Mouse (Mus musculus): ENCODE data around the gene Ptprd. TPM values are rescaled to one million over a fixed set of nuclear protein-coding genes. Genes with fewer than 3 reads are reported as not detected.

The Ptprd gene
- polyA plus RNA-seq, 2 experiments, result 48.6 to 50.4 TPM

GRCm38 (mm10) chr4:76361546-76361945 lies 1850.2 kb downstream of the Ptprd start:
- peak; percentile 40 for DNase-seq (ENCODE audit: low spot score)
- Histone ChIP-seq H3K36me3 (ENCODE audit: control insufficient read depth, insufficient read depth, low read length) (no peaks in the 10 kb centered on the region), H3K9me3 (ENCODE audit: control insufficient read depth, low read length) (no peaks in the 10 kb centered on the region), H3K4me2 (replicated peaks; ENCODE audit: low read depth, low read length, severe bottlenecking) (no peak overlapping the region), H3K4me1 (ENCODE audit: control insufficient read depth, insufficient read depth, low read length) (peaks cover 23% of the 10 kb centered on the region), H3K9ac (ENCODE audit: low read depth, low read length, severe bottlenecking) (no peak overlapping the region), H3K27ac (replicated peaks; ENCODE audit: low read depth, low read length) (no peak overlapping the region), H3K27me3 (ENCODE audit: control insufficient read depth, insufficient read depth, low read length) (no peaks in the 10 kb centered on the region), H3K4me3 (replicated peaks; ENCODE audit: low read length) (no peak overlapping the region)
- ATAC-seq (ENCODE audit: low FRiP score, low read depth), result no peak
- no peak for TF ChIP-seq POLR2A (IDR thresholded peaks at IDR 0.05; ENCODE audit: borderline replicate concordance, extremely low read depth, insufficient read depth, insufficient read length)
- 50% methylated on average over 1 of the region's 1 CpGs for WGBS

GRCm38 (mm10) chr4:76354167-76354566 lies 1857.6 kb downstream of the Ptprd start:
- 70% methylated on average over 2 of the region's 2 CpGs for WGBS
- no peaks in the 10 kb centered on the region for H3K27me3 ChIP-seq (ENCODE audit: control insufficient read depth, insufficient read depth, low read length)
- no peak for ATAC-seq (ENCODE audit: low FRiP score, low read depth)
- no peak overlapping the region for H3K4me2 ChIP-seq (replicated peaks; ENCODE audit: low read depth, low read length, severe bottlenecking)
- no peak for TF ChIP-seq POLR2A (IDR thresholded peaks at IDR 0.05; ENCODE audit: borderline replicate concordance, extremely low read depth, insufficient read depth, insufficient read length)
- no peaks in the 10 kb centered on the region for H3K36me3 ChIP-seq (ENCODE audit: control insufficient read depth, insufficient read depth, low read length)
- no peak overlapping the region for H3K4me3 ChIP-seq (replicated peaks; ENCODE audit: low read length)
- H3K9ac ChIP-seq (ENCODE audit: low read depth, low read length, severe bottlenecking), result no peak overlapping the region
- no peaks in the 10 kb centered on the region for H3K9me3 ChIP-seq (ENCODE audit: control insufficient read depth, low read length)
- peaks cover 18% of the 10 kb centered on the region for H3K4me1 ChIP-seq (ENCODE audit: control insufficient read depth, insufficient read depth, low read length)
- no peak overlapping the region for H3K27ac ChIP-seq (replicated peaks; ENCODE audit: low read depth, low read length)
- no peak for DNase-seq (ENCODE audit: low spot score)

GRCm38 (mm10) chr4:76352468-76352867 lies 1859.3 kb downstream of the Ptprd start:
- Histone ChIP-seq H3K36me3 (ENCODE audit: control insufficient read depth, insufficient read depth, low read length) (no peaks in the 10 kb centered on the region), H3K9ac (ENCODE audit: low read depth, low read length, severe bottlenecking) (no peak overlapping the region), H3K27ac (replicated peaks; ENCODE audit: low read depth, low read length) (no peak overlapping the region), H3K4me1 (ENCODE audit: control insufficient read depth, insufficient read depth, low read length) (peaks cover 18% of the 10 kb centered on the region), H3K27me3 (ENCODE audit: control insufficient read depth, insufficient read depth, low read length) (no peaks in the 10 kb centered on the region), H3K4me2 (replicated peaks; ENCODE audit: low read depth, low read length, severe bottlenecking) (no peak overlapping the region), H3K4me3 (replicated peaks; ENCODE audit: low read length) (no peak overlapping the region), H3K9me3 (ENCODE audit: control insufficient read depth, low read length) (no peaks in the 10 kb centered on the region)
- TF ChIP-seq POLR2A (IDR thresholded peaks at IDR 0.05; ENCODE audit: borderline replicate concordance, extremely low read depth, insufficient read depth, insufficient read length), result no peak
- ATAC-seq (ENCODE audit: low FRiP score, low read depth) (no peak), DNase-seq (ENCODE audit: low spot score) (no peak)
- WGBS, result 24% methylated on average over 1 of the region's 1 CpGs

GRCm38 (mm10) chr4:76351201-76351979 lies 1860.4 kb downstream of the Ptprd start:
- Histone ChIP-seq H3K27ac (replicated peaks; ENCODE audit: low read depth, low read length) (no peak overlapping the region), H3K9ac (ENCODE audit: low read depth, low read length, severe bottlenecking) (no peak overlapping the region), H3K36me3 (ENCODE audit: control insufficient read depth, insufficient read depth, low read length) (no peaks in the 10 kb centered on the region), H3K4me3 (replicated peaks; ENCODE audit: low read length) (no peak overlapping the region), H3K4me2 (replicated peaks; ENCODE audit: low read depth, low read length, severe bottlenecking) (no peak overlapping the region), H3K9me3 (ENCODE audit: control insufficient read depth, low read length) (no peaks in the 10 kb centered on the region), H3K27me3 (ENCODE audit: control insufficient read depth, insufficient read depth, low read length) (no peaks in the 10 kb centered on the region), H3K4me1 (ENCODE audit: control insufficient read depth, insufficient read depth, low read length) (peaks cover 18% of the 10 kb centered on the region)
- ATAC-seq (ENCODE audit: low FRiP score, low read depth) (no peak), DNase-seq (ENCODE audit: low spot score) (no peak)
- no peak for TF ChIP-seq POLR2A (IDR thresholded peaks at IDR 0.05; ENCODE audit: borderline replicate concordance, extremely low read depth, insufficient read depth, insufficient read length)
- WGBS, result 29% methylated on average over 8 of the region's 8 CpGs

- ATAC-seq (ENCODE audit: low FRiP score, low read depth) (no peak), DNase-seq (ENCODE audit: low spot score) (no peak)
- H3K9me3 ChIP-seq (ENCODE audit: control insufficient read depth, low read length), result no peaks in the 10 kb centered on the region
- H3K27me3 ChIP-seq (ENCODE audit: control insufficient read depth, insufficient read depth, low read length), result no peaks in the 10 kb centered on the region
- H3K36me3 ChIP-seq (ENCODE audit: control insufficient read depth, insufficient read depth, low read length), result no peaks in the 10 kb centered on the region
- H3K4me2 ChIP-seq (replicated peaks; ENCODE audit: low read depth, low read length, severe bottlenecking), result no peak overlapping the region
- H3K4me3 ChIP-seq (replicated peaks; ENCODE audit: low read length), result no peak overlapping the region
- WGBS, result 9% methylated on average over 3 of the region's 3 CpGs
- H3K9ac ChIP-seq (ENCODE audit: low read depth, low read length, severe bottlenecking), result no peak overlapping the region
- no peak for TF ChIP-seq POLR2A (IDR thresholded peaks at IDR 0.05; ENCODE audit: borderline replicate concordance, extremely low read depth, insufficient read depth, insufficient read length)
- no peak overlapping the region for H3K27ac ChIP-seq (replicated peaks; ENCODE audit: low read depth, low read length)
- peaks cover 18% of the 10 kb centered on the region for H3K4me1 ChIP-seq (ENCODE audit: control insufficient read depth, insufficient read depth, low read length)
These were observed 1861.4 kb downstream of the Ptprd start for GRCm38 (mm10) chr4:76350241-76350962.
